Mouse (Mus musculus): ENCODE data around the gene Rassf2.

- TF ChIP-seq CTCF (IDR thresholded peaks at IDR 0.05; ENCODE audit: insufficient read depth, low read depth, low read length), result no peak
- TF ChIP-seq POLR2A (IDR thresholded peaks at IDR 0.05; ENCODE audit: insufficient read depth, low read depth, low read length), result no peak
These were observed 59.5 kb downstream of the Rassf2 start for GRCm38 (mm10) chr2:131970597-131970996.
